Mouse (Mus musculus) midbrain, embryonic 14.5 days (tissue): ENCODE measurements around the gene Bcar3. TPM values are rescaled to one million over a fixed set of nuclear protein-coding genes. Genes with fewer than 3 reads are reported as not detected.

Experiments used
- ATAC-seq: fragments of 200-750 bp; cut with Nextera tagmentation; 2 replicates; pipeline ENCODE4 v1.8.0; 2017; ENCODE audit warnings: moderate number of reproducible peaks, moderate library complexity; ENCODE audit not compliant: low FRiP score, low TSS enrichment
- DNase-seq: peaks from one replicate; pipeline ENCODE4 v3.0.0-alpha.2; 2015
- H3K27ac ChIP-seq: fragments of 300-500 bp; sonication (generic); replicated peaks from 2 replicates; pipeline ENCODE4 v1.5.1; 2014; ENCODE audit warnings: mild to moderate bottlenecking, low read depth, low read length, moderate library complexity
- H3K27me3 ChIP-seq: fragments of 300-500 bp; sonication (generic); 2 replicates; pipeline ENCODE4 v1.6.1; 2014; ENCODE audit warnings: low read length, control low read depth, mixed read lengths; ENCODE audit not compliant: control insufficient read depth, insufficient read depth
- H3K36me3 ChIP-seq: fragments of 300-500 bp; sonication (generic); 2 replicates; pipeline ENCODE4 v1.6.1; 2014; ENCODE audit warnings: low read length, control low read depth; ENCODE audit not compliant: control insufficient read depth, insufficient read depth
- H3K4me1 ChIP-seq: fragments of 300-500 bp; sonication (generic); 2 replicates; pipeline ENCODE4 v1.6.1; 2014; ENCODE audit warnings: mild to moderate bottlenecking, antibody characterized with exemption, low read length, control low read depth; ENCODE audit not compliant: control insufficient read depth, insufficient read depth
- H3K4me2 ChIP-seq: fragments of 300-500 bp; sonication (generic); 2 replicates; pipeline ENCODE4 v1.6.1; 2014; ENCODE audit warnings: mild to moderate bottlenecking, low read length, moderate library complexity
- H3K4me3 ChIP-seq: fragments of 300-500 bp; sonication (generic); replicated peaks from 2 replicates; pipeline ENCODE4 v1.5.1; 2014; ENCODE audit warnings: low read depth, low read length
- H3K9ac ChIP-seq: fragments of 300-500 bp; sonication (generic); replicated peaks from 2 replicates; pipeline ENCODE4 v1.6.1; 2014; ENCODE audit warnings: mild to moderate bottlenecking, low read length, moderate library complexity
- H3K9me3 ChIP-seq: fragments of 300-500 bp; sonication (generic); 2 replicates; pipeline ENCODE4 v1.6.1; 2016; ENCODE audit warnings: low read length, control low read depth, mixed read lengths; ENCODE audit not compliant: control insufficient read depth
- WGBS: fragments of 180-500 bp; shearing (Covaris S2); extraction: QIAGEN DNeasy Blood & Tissue Kit; methylation state at CpG from one replicate; pipeline ENCODE4 v1.1.7; 2014; 5-methylcytosine and 5-hydroxymethylcytosine counted together
- polyA plus RNA-seq: library from polyadenylated mRNA; unstranded; fragments of >200 nt; fragmentation: Nextera tagmentation; extraction: Ambion mirVana; gene quantifications from 2 replicates; pipeline ENCODE4 v1.2.1, GENCODE M21; 2014

Gene Bcar3
- polyA plus RNA-seq, 1 experiment from 2014 or later = 6.4 TPM

DNA sequence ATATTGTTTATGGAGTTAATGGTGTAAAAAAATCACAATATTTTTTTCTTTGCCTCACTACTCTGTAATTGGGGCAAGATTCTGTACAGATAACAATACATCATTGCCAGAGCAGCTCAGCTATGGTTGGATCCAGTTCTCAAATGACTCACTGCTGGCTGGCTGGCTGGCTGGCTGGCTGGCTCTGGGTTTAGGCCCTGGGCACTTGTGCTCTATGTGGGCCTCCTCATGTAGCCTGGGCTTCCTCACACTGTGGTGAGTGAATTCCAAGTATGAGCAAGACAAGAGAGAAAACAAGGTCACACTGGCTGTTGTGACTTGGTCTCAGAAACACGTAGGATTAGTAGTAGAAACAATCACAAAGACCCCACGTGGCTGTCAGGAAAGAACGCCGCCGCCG, 23.4 kb downstream of the Bcar3 start:
- 0 out of 2 replicates have a peak, but pooled peaks cover 6% of the 10 kb centered on the region for H3K4me1 ChIP-seq
- no peaks in the 10 kb centered on the region for H3K27me3 ChIP-seq
- H3K36me3 ChIP-seq = no peaks in the 10 kb centered on the region
- no peak overlapping the region for H3K4me3 ChIP-seq
- 76% methylated on average over 6 of the region's 6 CpGs for WGBS
- H3K9me3 ChIP-seq = no peaks in the 10 kb centered on the region
- no peak overlapping the region for H3K4me2 ChIP-seq
- H3K9ac ChIP-seq = no peak overlapping the region
- DNase-seq (no peak), ATAC-seq (no peak)
- H3K27ac ChIP-seq = no peak overlapping the region

DNA sequence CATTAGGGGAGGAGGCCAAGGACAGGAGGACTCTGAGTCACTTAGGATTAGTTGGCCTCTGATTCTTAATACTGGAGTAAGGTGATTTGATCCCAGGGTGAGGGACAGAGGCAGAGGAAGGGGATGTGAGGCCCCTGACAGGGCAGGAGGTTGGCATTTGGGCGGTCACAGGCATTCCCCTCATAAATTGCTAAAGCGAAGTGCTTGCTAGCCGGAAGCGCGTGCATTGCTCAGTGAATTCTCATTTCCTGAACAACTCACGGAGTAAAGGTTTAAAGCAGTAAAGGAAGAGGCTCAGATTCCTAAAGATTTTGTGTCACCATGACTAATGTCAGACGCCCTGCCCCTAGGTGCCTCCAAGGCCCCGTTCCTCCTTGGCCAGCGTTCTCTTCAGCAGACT, 28.3 kb downstream of the Bcar3 start:
- H3K4me1 ChIP-seq = no peaks in the 10 kb centered on the region
- no peak overlapping the region for H3K27ac ChIP-seq
- no peak overlapping the region for H3K4me2 ChIP-seq
- H3K9ac ChIP-seq = no peak overlapping the region
- WGBS = 83% methylated on average over 9 of the region's 9 CpGs
- ATAC-seq = no peak
- no peaks in the 10 kb centered on the region for H3K27me3 ChIP-seq
- no peak for DNase-seq
- H3K9me3 ChIP-seq = no peaks in the 10 kb centered on the region
- H3K4me3 ChIP-seq = no peak overlapping the region
- no peaks in the 10 kb centered on the region for H3K36me3 ChIP-seq

- Histone ChIP-seq H3K4me2 (no peak overlapping the region), H3K27me3 (no peaks in the 10 kb centered on the region), H3K4me3 (no peak overlapping the region), H3K4me1 (no peaks in the 10 kb centered on the region), H3K27ac (no peak overlapping the region), H3K36me3 (no peaks in the 10 kb centered on the region), H3K9ac (no peak overlapping the region), H3K9me3 (no peaks in the 10 kb centered on the region)
- WGBS = 90% methylated on average over 6 of the region's 6 CpGs
- no peak for ATAC-seq
- no peak for DNase-seq
Measured at GRCm38 (mm10) chr3:122323841-122324240, 29.9 kb downstream of the Bcar3 start.

DNA sequence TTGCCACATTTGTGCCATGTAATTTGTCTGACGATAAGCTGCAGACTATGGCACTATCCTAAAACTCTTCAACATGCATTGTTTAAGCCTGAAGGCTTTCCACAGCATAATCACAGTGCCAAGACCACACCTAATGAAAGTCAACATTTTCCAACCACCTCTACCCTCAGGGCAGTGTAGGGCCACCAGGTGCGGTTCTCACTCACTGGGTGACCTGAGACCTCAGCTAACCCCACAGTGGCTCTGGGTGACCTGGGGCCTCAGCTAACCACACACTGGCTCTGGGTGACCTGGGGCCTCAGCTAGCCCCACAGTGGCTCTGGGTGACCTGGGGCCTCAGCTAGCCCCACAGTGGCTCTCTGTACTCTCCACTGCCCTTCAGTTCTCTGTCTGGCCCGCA, 30.6 kb downstream of the Bcar3 start:
- 92% methylated on average over 3 of the region's 3 CpGs for WGBS
- Histone ChIP-seq H3K4me3 (no peak overlapping the region), H3K27me3 (no peaks in the 10 kb centered on the region), H3K27ac (no peak overlapping the region), H3K9me3 (no peaks in the 10 kb centered on the region), H3K4me1 (no peaks in the 10 kb centered on the region), H3K9ac (no peak overlapping the region), H3K36me3 (no peaks in the 10 kb centered on the region), H3K4me2 (no peak overlapping the region)
- ATAC-seq = no peak
- no peak for DNase-seq

DNA sequence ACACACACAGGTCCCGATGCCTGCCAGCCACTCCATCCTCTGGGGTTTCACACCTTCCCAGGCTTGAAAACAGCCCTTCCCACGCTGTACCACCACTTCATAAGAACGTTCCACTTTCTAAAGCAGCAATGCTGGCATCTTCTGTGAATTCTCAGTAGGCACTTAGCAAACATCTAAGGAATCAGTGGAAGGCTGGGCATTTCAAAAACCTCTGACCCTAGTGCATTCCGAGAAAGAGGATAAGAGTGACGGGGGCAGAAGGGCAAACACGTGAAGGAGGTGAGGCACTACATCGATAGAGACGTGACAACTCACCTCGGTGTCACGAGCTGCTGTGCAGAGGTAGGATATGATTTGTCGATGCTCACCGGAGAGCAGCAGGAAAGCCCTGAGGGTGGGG, 36.5 kb downstream of the Bcar3 start:
- Histone ChIP-seq H3K27me3 (no peaks in the 10 kb centered on the region), H3K4me1 (no peaks in the 10 kb centered on the region), H3K4me2 (no peak overlapping the region), H3K27ac (no peak overlapping the region), H3K36me3 (no peaks in the 10 kb centered on the region), H3K4me3 (no peak overlapping the region), H3K9me3 (no peaks in the 10 kb centered on the region), H3K9ac (no peak overlapping the region)
- WGBS = 87% methylated on average over 12 of the region's 12 CpGs
- DNase-seq (no peak), ATAC-seq (no peak)

DNA sequence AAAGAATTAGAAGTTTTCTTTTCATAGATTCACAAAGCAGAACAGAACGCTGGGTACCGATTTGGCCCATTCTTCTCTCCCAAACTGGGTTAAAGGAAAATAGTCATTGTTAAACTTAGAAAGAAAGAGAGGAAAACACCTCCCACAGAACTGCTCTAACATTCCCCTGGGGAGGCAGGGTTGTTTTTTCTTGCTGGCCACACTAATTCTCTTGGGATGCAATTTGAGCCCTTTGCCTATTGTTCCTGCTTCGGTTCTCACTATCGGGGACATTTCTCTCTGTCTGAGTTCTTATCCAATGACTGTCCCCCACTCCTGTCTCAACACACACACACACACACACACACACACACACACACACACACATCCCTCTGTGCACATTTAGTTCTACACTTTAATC, 39.6 kb downstream of the Bcar3 start:
- H3K9me3 ChIP-seq = no peaks in the 10 kb centered on the region
- no peaks in the 10 kb centered on the region for H3K4me1 ChIP-seq
- H3K4me3 ChIP-seq = no peak overlapping the region
- H3K36me3 ChIP-seq = no peaks in the 10 kb centered on the region
- no peak overlapping the region for H3K27ac ChIP-seq
- no peaks in the 10 kb centered on the region for H3K27me3 ChIP-seq
- H3K9ac ChIP-seq = no peak overlapping the region
- ATAC-seq = no peak
- WGBS = 28% methylated on average over 4 of the region's 4 CpGs
- H3K4me2 ChIP-seq = no peak overlapping the region
- DNase-seq = no peak

DNA sequence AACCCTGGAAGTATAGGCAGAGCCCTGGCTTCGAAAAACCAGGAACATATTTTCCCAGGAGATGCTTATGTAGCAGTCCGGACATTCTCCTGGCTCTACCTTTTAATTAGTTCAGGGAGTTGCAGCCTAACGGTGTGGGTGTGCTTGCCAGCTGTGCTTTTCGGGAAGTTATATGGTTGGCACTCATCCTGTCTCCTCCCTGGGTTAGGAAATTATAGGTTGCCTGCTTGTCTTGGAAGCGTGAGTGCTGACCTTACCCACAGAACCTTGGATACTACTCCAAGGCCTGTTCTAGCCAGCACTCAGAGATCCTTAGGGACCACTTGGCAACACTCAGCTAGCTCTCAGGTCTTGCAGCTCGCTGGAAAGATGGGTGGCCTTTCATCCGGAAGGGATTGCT, 40.0 kb downstream of the Bcar3 start:
- 61% methylated on average over 7 of the region's 7 CpGs for WGBS
- Histone ChIP-seq H3K9me3 (no peaks in the 10 kb centered on the region), H3K4me1 (no peaks in the 10 kb centered on the region), H3K9ac (no peak overlapping the region), H3K27me3 (no peaks in the 10 kb centered on the region), H3K27ac (no peak overlapping the region), H3K4me3 (no peak overlapping the region), H3K4me2 (no peak overlapping the region), H3K36me3 (no peaks in the 10 kb centered on the region)
- DNase-seq (no peak), ATAC-seq (no peak)

DNA sequence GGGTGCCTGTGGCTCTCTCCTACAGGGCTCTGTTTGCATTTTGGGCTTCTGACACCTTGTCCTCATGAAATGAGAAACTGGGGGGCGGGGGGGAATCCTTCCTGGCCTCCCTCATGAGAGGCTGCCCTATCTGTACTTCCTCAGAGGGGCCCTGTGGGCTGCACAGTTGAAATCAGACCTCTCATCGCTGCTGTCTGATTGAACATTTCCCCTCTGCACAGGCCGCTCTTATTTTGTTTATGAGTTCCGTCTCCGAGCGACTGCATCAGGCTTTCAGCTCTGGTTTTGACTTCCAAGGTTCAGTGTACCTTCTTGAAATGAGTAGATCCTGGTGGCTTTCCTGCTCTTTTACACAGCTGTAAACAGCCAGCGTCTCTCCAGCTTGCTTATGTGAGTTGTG, 40.4 kb downstream of the Bcar3 start:
- H3K9me3 ChIP-seq = no peaks in the 10 kb centered on the region
- H3K27me3 ChIP-seq = no peaks in the 10 kb centered on the region
- H3K4me2 ChIP-seq = no peak overlapping the region
- H3K4me3 ChIP-seq = no peak overlapping the region
- H3K27ac ChIP-seq = no peak overlapping the region
- H3K9ac ChIP-seq = no peak overlapping the region
- ATAC-seq = no peak
- H3K4me1 ChIP-seq = no peaks in the 10 kb centered on the region
- DNase-seq = no peak
- no peaks in the 10 kb centered on the region for H3K36me3 ChIP-seq
- 82% methylated on average over 7 of the region's 7 CpGs for WGBS

GRCm38 (mm10) chr3:122336030-122336429, 42.1 kb downstream of the Bcar3 start:
- no peak for ATAC-seq
- 83% methylated on average over 4 of the region's 4 CpGs for WGBS

More at GRCm38 (mm10) chr3:122336030-122336429, 42.1 kb downstream of the Bcar3 start:
- no peak overlapping the region for H3K27ac ChIP-seq
- no peaks in the 10 kb centered on the region for H3K9me3 ChIP-seq
- no peaks in the 10 kb centered on the region for H3K36me3 ChIP-seq
- H3K4me1 ChIP-seq = no peaks in the 10 kb centered on the region
- DNase-seq = no peak
- H3K4me2 ChIP-seq = no peak overlapping the region
- no peaks in the 10 kb centered on the region for H3K27me3 ChIP-seq
- no peak overlapping the region for H3K9ac ChIP-seq
- H3K4me3 ChIP-seq = no peak overlapping the region
